Mouse (Mus musculus) subcutaneous adipose tissue, adult 2 months (tissue): Measurements from ENCODE around the gene Pdp2. TPM values are rescaled to one million over a fixed set of nuclear protein-coding genes. Genes with fewer than 3 reads are reported as not detected.

Experiments used
- polyA plus RNA-seq: library from polyadenylated mRNA; depleted of rRNA; stranded (reverse); fragments of >200 nt; gene quantifications from 2 replicates; pipeline ENCODE4 v1.2.3, GENCODE M21; 2012; ENCODE audit warnings: low replicate concordance; rRNA removed

Pdp2 gene
- polyA plus RNA-seq = 9.1 and 12.1 TPM in 2 replicates

DNA sequence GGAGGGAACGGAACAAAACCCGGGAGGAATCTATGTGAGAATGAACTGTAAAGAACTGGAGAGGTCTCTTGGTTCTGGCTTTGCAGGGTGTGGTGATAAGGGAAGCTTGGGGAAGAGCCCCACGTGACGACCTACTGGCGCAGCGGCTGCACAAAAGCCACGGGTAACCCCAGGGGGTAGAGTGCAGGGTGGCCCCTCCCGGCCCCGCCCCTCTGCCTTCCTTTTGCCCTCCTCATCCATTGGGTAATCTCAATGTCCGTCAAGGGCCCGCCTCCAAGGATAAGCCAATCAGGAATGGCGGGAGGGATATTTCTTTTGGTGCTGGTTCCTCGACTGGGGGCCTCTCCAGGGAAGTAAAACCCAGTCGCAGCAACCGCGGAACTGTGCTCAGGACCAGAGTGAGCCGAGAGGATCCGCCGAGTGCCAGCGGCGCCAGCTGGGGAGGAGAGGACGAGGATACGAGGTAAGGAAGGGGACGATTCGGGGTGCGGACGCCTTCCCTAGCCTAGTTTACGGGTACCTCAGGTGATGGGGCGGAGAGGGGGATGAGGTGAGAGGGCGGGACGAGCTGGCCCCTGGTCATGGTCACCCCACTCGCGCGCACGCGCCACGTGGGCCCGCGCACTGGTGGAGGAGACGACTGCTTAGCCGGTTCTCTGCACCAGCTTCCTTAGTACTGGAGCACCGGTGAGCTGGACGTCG lies at the start of gene Pdp2:
Gene Pdp2, plus strand, starts transcription at position 319 of the 702 bp plus-strand sequence.

GRCm38 (mm10) chr8:104624161-104624560 lies 32.9 kb downstream of the Pdp2 start, which contains the start of gene Cdh16:
Gene Cdh16, minus strand, starts transcription at chr8:104624396.

DNA sequence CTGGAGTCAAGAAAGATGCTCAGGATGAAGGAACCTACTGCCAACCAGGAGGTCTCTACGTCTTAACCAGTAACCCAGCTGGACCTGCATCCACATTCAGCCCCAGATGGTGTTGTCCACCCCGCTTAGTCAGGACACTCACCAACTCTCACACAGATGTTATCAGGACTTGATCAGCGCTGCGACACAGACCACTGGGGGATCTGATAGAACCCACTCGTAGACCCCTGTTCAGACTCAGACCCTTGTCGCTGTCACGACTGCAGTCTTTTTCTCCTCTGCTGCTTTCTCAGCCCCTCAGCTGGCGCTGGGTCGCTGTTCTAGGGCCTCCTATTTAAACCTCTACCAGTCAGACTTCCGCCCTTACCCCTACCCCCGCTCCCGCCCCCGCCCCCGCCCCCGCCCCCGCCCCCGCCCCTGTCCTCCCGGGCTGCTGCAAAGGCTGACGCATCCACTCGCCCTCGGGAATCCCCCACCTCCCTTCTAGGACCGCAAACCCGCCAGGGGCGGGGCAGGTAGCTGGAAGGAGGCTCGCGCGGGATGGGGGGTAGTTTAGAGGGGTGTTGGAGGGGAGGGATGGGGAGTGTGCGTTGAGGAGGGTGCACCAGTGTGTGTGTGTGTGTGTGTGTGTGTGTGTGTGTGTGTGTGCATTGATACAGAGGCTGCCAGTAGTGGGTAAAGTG lies 39.9 kb downstream of the Pdp2 start, which contains the start of gene Rrad:
Gene Rrad, minus strand, starts transcription at position 347 of the 683 bp plus-strand sequence.

GRCm38 (mm10) chr8:104641426-104642323 lies 50.4 kb downstream of the Pdp2 start, which contains the start of gene Ciao2b:
Gene Ciao2b, minus strand, starts transcription at chr8:104641965.

Other genes with a start within 250 kb of the Pdp2 start
- gene Cmtm4, start 195.6 kb upstream of the Pdp2 start, polyA plus RNA-seq = 12.0 and 20.6 TPM in 2 replicates
- 26.5 and 32.8 TPM in 2 replicates for gene Dync1li2, start 148.4 kb upstream of the Pdp2 start, polyA plus RNA-seq
- not detected in 2 replicates for gene Terb1, start 81.5 kb upstream of the Pdp2 start, polyA plus RNA-seq
- gene Nae1, start 56.8 kb upstream of the Pdp2 start, polyA plus RNA-seq = 12.8 and 19.6 TPM in 2 replicates
- gene Car7, start 56.8 kb upstream of the Pdp2 start, polyA plus RNA-seq = 6.9 and 25.1 TPM in 2 replicates
- 0.14 and 4.5 TPM in 2 replicates for gene Cdh16, start 32.9 kb downstream of the Pdp2 start, polyA plus RNA-seq
- 15.7 and 22.8 TPM in 2 replicates for gene Rrad, start 39.9 kb downstream of the Pdp2 start, polyA plus RNA-seq
- 40.4 and 45.6 TPM in 2 replicates for gene Ciao2b, start 50.5 kb downstream of the Pdp2 start, polyA plus RNA-seq
- 0.19 TPM in 1 of 2 replicates, not detected in the other for gene Ces2a, start 142.6 kb downstream of the Pdp2 start, polyA plus RNA-seq
- gene Ces2b, start 240.1 kb downstream of the Pdp2 start, polyA plus RNA-seq = 0.30 and 1.1 TPM in 2 replicates